Mouse (Mus musculus) G1E (cell line): ENCODE results near the gene Rasl11b.

ENCODE experiments used
- CTCF ChIP-seq: IDR thresholded peaks from 2 replicates; pipeline ENCODE4 v1.5.1; 2012; ENCODE audit warnings: low read depth, low read length, inconsistent platforms, mixed read lengths
- GATA1 ChIP-seq: IDR thresholded peaks from 2 replicates; pipeline ENCODE4 v1.6.1; 2012; ENCODE audit warnings: borderline replicate concordance, low read length, inconsistent platforms, mixed read lengths
- GATA2 ChIP-seq: IDR thresholded peaks from 2 replicates; pipeline ENCODE4 v1.6.1; 2012; ENCODE audit warnings: low read depth, low read length, inconsistent platforms, borderline replicate concordance
- POLR2AphosphoS5 ChIP-seq: IDR thresholded peaks from 2 replicates; pipeline ENCODE4 v1.6.1; 2012; ENCODE audit warnings: low read depth, low read length, inconsistent platforms; ENCODE audit not compliant: insufficient replicate concordance

DNA sequence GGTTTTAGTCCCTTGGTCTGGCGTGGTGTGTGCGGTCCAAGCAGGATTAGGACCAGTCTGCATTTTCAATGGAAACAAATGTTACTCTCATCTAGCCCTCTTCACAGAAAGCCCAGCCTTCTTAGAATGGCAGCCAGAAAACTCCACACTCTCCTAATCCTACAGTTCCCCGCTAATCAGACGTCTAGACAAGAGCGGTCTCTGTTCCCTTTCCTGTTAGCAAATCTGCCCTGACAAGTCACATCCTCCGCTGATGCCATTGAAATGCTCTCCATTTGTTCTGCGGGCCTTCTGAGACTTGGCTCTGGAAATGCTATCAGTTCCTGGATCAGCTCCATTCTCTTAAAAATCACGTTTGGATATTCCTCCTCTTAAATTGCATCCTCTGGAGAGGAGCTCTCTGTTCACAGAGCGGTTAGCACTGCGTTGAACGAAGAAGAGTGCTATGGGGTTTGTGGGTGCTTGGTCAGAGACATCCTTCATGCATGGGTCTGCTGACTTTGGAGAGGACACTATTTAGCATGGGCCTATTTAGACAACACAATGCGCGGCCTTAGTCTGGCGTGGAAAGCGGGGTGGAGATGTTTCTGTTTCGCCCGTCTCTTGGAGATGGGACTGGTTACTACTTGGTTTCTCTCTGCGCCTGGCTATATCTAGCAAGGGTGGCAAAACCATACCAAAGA is 21.8 kb upstream of the Rasl11b start:
- no peak for TF ChIP-seq CTCF
- no peak for TF ChIP-seq POLR2AphosphoS5
- no peak for TF ChIP-seq GATA1
- TF ChIP-seq GATA2, result no peak
